Mouse (Mus musculus): ENCODE measurements around the gene Mpc1. TPM values are rescaled to one million over a fixed set of nuclear protein-coding genes. Genes with fewer than 3 reads are reported as not detected.
A peak's percentile ranks its signal among the peaks of the same experiment; 100 is the strongest.
"Not testable (repeated sequence)": the region's sequence is repeated elsewhere in the genome, so short reads cannot be mapped to it uniquely, and the experiment has no call there.

Mpc1 gene
- total RNA-seq, 2 experiments from 2014 or later = 496 to 503 TPM

DNA sequence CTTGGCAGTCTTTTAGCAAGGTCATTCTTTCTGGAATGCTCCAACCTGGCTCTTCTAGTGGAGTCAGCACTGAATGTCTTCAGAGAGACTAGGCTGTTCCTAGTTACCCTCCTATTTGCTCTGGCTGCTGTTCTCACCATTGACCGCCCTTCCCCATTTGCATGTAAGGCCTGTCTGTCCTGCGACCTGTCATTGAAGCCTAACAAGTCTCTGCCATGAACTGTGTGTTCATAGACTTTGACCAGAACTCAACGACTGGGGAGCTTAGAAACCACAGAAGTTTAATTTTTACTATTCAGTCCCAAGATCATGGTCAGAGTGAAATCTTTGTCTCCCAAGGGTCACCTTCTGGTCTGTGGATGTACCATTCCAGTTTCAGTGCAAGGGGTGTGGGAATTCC, 31.3 kb downstream of the Mpc1 start:
- intact Hi-C loops (cut with DNase I) = loop anchor here (5.0 kb wide), 1 partner anchor 58 kb away; no protein-coding TSS in a partner anchor
- DNase-seq = no peak

GRCm38 (mm10) chr17:8316251-8316650, 33.5 kb downstream of the Mpc1 start:
- DNase-seq = peak in 1 of 2 experiments; percentile 14
- intact Hi-C loops (cut with DNase I) = no loop called here

GRCm38 (mm10) chr17:8326877-8327276, 44.2 kb downstream of the Mpc1 start:
- intact Hi-C loops (cut with DNase I); DNase-seq: not testable (repeated sequence)

- DNase-seq = no peak
- intact Hi-C loops (cut with DNase I) = no loop called here
Measured at GRCm38 (mm10) chr17:8328511-8329174, 45.9 kb downstream of the Mpc1 start.

GRCm38 (mm10) chr17:8330602-8331001, 47.9 kb downstream of the Mpc1 start:
- no peak for DNase-seq
- intact Hi-C loops (cut with DNase I) = no loop called here

DNA sequence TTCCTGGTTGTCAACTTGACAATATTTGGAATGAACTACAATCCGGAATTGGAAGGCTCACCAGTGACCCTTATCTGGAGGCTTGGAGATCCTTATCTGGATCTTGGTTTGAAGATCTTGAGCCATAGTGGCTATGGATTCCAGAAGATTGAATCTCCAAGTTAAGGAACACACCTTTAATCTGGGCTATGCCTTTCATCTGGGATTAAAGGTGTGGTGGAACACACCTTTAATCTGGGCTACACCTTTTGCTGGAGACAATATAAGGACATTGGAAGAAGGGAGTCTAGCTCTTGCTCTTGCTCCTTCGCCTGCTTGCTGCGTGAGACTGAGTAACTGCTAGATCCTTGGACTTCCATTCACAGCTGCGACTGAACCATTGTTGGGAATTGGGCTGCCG, 54.5 kb downstream of the Mpc1 start, which contains the start of gene Prr18:
Gene Prr18 (plus strand): TSS at position 301 of the 400 bp plus-strand sequence.
- intact Hi-C loops (cut with DNase I) = not testable (repeated sequence)

GRCm38 (mm10) chr17:8339666-8340374, 57.1 kb downstream of the Mpc1 start:
- intact Hi-C loops (cut with DNase I) = no loop called here
- no peak for DNase-seq

More for the DNA sequence above, 54.5 kb downstream of the Mpc1 start, which contains the start of gene Prr18:
- DNase-seq = not testable (repeated sequence)

- intact Hi-C loops (cut with DNase I) = no loop called here
- DNase-seq = peak; percentile 27 to 30
Measured at GRCm38 (mm10) chr17:8340407-8341359, 58.0 kb downstream of the Mpc1 start.

DNA sequence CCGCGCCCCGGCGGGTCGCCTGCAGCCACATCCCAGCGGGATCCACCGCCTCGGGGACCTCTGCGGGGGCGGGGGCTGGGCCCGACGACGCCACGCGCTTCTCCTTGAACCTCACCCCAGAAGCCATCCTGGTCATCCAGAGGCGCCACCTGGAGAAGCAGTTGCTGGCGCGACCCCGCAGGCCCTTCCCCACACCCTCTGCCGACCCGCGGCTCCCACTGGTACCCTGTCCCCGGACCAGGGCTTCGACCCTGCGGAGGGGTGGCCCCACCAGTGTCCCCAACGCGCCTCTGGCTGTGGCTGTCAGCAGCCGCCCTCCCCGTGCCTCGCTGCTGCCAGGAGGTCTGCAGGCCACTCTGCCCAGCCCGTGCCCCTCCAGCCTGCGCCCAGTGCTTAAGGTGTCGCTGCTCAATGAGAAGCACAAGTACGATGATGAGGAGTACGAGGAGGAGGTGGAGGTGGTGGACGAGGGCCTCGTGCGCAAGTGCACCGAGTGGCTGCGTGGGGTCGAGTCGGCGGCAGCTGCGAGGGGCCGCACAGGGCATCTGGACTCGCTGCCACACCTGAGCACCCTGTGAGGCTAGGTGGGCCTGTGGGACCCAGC, 58.8 kb downstream of the Mpc1 start:
- intact Hi-C loops (cut with DNase I) = no loop called here
- no peak for DNase-seq

DNA sequence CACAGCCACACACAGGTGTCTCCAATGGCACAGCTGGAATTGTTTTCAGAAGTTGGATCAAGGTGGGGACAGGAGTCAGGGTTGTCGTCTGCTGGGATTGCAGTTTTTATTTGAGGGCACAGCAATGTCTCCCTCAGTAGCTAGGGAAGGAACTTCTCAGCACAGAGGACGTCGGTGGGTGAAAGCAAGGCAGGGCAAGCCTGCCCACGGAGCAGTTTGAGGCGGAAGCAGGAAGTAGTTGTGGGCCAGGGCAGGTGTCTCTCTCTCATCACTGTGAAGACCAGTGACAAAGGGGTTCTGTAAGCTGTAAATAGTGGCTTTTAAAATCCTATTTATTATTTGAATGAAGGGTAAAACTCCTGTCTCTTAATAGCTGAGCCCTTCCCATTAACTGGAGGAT, 60.0 kb downstream of the Mpc1 start:
- DNase-seq = no peak
- intact Hi-C loops (cut with DNase I) = no loop called here

DNA sequence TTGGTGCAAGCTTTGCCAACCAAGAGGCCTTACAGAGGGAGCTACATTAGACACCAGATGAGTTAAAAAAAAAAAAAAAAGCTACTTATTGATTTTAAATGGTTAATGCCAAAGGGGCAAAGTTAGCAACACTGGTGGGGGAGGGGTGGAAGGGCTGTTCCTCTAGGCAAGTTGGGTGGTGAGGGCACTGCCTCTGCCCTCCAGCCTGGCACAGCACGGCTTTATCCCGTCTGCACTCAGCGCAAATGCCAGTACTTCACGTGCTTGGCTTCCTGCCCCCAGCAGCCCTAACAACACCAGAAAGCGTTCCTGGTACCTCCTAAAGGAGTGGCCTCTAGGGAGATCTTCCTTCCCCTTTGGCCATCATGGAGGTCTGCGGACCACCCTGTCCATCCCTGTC, 60.7 kb downstream of the Mpc1 start:
- no peak for DNase-seq
- intact Hi-C loops (cut with DNase I) = no loop called here

Other genes with a start within 250 kb of the Mpc1 start
- gene Gm49673, start 135.1 kb upstream of the Mpc1 start, total RNA-seq (2021) = under 1 TPM in 1 of 2 experiments, not detected in 1; 0.10 TPM
- gene Rnaset2a, start 134.8 kb upstream of the Mpc1 start, total RNA-seq (2021) = 10 to 100 TPM; 23.6 to 27.0 TPM
- gene Fgfr1op, start 117.4 kb upstream of the Mpc1 start, total RNA-seq (2021) = 10 to 100 TPM; 12.9 to 14.5 TPM
- gene Ccr6, start 46.9 kb upstream of the Mpc1 start, total RNA-seq (2021) = not detected
- 10 to 100 TPM; 16.7 to 21.2 TPM for gene Sft2d1, start 28.2 kb downstream of the Mpc1 start, total RNA-seq (2021)
- under 1 TPM; 0.24 to 0.69 TPM for gene Prr18, start 54.6 kb downstream of the Mpc1 start, total RNA-seq (2021)
- under 1 TPM; 0.26 to 0.27 TPM for gene T2, start 73.1 kb downstream of the Mpc1 start, total RNA-seq (2021)
- not detected for gene T, start 151.5 kb downstream of the Mpc1 start, total RNA-seq (2021)
- gene Pde10a, start 242.5 kb downstream of the Mpc1 start, total RNA-seq (2021) = 1 to 10 TPM; 2.9 to 5.0 TPM

All from heart, postnatal 14 days (tissue).